Mouse (Mus musculus): ENCODE measurements around the gene Mepce. TPM values are rescaled to one million over a fixed set of nuclear protein-coding genes. Genes with fewer than 3 reads are reported as not detected.

Mepce gene
- polyA plus RNA-seq, 1 experiment from 2014 or later, result 13.7 TPM

DNA sequence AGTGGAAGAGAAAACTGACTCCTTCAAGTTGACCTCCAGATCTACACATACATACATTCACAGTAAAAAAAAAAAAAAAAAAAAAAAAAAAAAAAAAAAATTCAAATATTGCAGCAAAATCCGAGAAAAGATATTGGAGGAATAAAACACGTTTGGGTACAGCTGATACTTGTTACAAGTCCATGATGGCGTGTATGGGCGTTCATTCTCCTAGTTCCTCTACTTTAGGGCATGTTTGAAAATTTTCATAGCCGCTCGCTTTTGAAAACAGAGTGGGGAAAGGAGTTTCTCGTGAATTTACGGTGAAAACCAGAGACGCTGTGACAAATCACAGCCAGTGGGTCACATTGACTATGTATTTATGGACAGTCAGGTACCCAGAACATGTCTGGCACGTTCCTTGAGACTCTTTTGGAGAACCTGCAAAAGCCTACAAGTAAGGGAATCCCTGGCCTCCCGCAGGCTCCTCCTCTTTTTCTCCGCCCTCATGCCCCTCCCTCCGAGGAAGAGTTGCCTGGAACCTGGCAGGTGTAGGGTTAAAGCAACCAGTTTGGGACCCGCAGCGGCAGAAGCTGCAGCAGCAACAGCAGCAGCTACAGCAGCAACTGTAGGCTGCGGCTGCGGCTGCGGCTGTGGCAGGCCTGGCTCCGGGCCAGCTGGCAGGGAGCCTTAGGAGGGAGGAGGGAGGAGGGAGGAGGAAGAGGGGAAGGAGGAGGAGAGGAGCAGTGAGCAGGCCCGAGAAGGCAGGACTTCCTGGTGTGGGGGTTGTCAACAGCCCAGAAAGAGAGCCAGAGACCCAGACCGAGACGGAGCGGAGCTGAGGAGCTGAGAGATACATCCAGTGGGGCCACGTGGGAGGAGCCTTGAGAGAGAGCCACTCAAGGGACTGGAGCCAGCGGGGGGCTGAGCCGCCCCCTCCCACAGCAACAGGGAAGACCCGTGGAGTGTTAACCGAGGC lies 42.0 kb downstream of the Mepce start, which contains the start of gene Tsc22d4:
Tsc22d4 (plus strand) TSS at position 517 of the 958 bp plus-strand sequence.
- no peaks in the 10 kb centered on the region; the same call in 1 of the 2 replicates for H3K36me3 ChIP-seq (ENCODE audit: insufficient read depth, low read length)
- H3K9me3 ChIP-seq (ENCODE audit: low read length), result no peaks in the 10 kb centered on the region
- peak within 1 kb of the TSS; percentile 79 for H3K9ac ChIP-seq (replicated peaks; ENCODE audit: low read depth)
- peaks cover 3% of the 10 kb centered on the region; the same call in 1 of the 2 replicates for H3K4me1 ChIP-seq (ENCODE audit: insufficient read depth, low read depth, low read length)
- TF ChIP-seq CTCF (IDR thresholded peaks at IDR 0.05) (0 out of 2 replicates have a peak, but pooled peaks have one; percentile 21), EP300 (IDR thresholded peaks at IDR 0.05) (0 out of 2 replicates have a peak, but pooled peaks have one; percentile 59)
- whole genome bisulfite sequencing, result 2% methylated on average over 26 of the region's 28 CpGs
- peak; percentile 80 for ATAC-seq
- H3K4me2 ChIP-seq (replicated peaks; ENCODE audit: low read depth, low read length), result peak within 1 kb of the TSS; percentile 97
- peak within 1 kb of the TSS; percentile 74 for H3K4me3 ChIP-seq (ENCODE audit: low read depth, low read length)
- peak within 1 kb of the TSS; percentile 97 for H3K27ac ChIP-seq (ENCODE audit: low read length)
- no peaks in the 10 kb centered on the region for H3K27me3 ChIP-seq (replicated peaks; ENCODE audit: insufficient read depth, low read length)
- DNase-seq (ENCODE audit: low spot score), result peak; percentile 97

DNA sequence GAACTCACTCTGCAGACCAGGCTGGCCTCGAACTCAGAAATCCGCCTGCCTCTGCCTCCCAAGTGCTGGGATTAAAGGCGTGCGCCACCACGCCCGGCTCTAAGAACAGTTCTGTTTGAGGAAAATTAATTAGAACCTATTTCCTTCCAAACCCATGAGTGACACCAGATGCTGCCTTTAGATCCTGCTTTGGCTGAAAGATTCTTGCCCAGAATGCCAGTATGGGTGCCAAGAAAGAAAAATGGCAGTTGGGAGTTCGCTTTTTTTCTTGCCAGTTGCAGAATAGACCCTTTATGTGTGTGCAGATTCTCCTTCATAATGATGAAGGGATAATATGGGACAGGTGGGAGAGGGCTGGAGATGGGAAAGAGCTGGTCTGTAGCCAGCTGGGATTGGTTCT lies 43.3 kb downstream of the Mepce start:
- H3K27me3 ChIP-seq (replicated peaks; ENCODE audit: insufficient read depth, low read length), result no peaks in the 10 kb centered on the region
- no peak overlapping the region for H3K9ac ChIP-seq (replicated peaks; ENCODE audit: low read depth)
- no peaks in the 10 kb centered on the region; the same call in 1 of the 2 replicates for H3K36me3 ChIP-seq (ENCODE audit: insufficient read depth, low read length)
- H3K4me1 ChIP-seq (ENCODE audit: insufficient read depth, low read depth, low read length), result peaks cover 3% of the 10 kb centered on the region; the same call in 1 of the 2 replicates
- H3K27ac ChIP-seq (ENCODE audit: low read length), result no peak overlapping the region
- H3K9me3 ChIP-seq (ENCODE audit: low read length), result no peaks in the 10 kb centered on the region
- no peak for TF ChIP-seq CTCF (IDR thresholded peaks at IDR 0.05)
- TF ChIP-seq EP300 (IDR thresholded peaks at IDR 0.05), result no peak
- DNase-seq (ENCODE audit: low spot score), result no peak
- H3K4me3 ChIP-seq (ENCODE audit: low read depth, low read length), result no peak overlapping the region
- H3K4me2 ChIP-seq (replicated peaks; ENCODE audit: low read depth, low read length), result no peak overlapping the region
- ATAC-seq, result no peak
- 90% methylated on average over 6 of the region's 7 CpGs for WGBS

DNA sequence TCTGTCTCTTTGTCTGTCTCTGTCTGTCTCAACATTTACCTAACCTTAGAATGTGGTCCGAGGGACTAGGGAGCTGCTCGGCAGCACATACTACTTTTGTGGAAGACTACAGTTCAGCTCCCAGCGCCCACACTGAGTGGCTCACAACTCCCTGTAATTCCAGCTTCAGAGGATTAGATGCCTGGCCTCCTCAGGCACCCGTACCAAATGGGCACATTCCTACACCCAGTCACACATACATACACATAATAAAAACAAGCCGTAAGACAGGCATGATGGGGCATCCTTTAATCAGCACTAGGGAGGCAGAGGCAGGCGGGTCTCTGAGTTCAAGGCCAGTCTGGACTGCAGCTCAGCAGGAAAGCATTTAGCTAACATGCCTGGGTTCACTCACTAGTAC lies 44.6 kb downstream of the Mepce start:
- no peak overlapping the region for H3K4me3 ChIP-seq (ENCODE audit: low read depth, low read length)
- DNase-seq (ENCODE audit: low spot score), result no peak
- no peaks in the 10 kb centered on the region for H3K4me1 ChIP-seq (ENCODE audit: insufficient read depth, low read depth, low read length)
- H3K27ac ChIP-seq (ENCODE audit: low read length), result no peak overlapping the region
- WGBS, result 91% methylated on average over 6 of the region's 6 CpGs
- no peak for ATAC-seq
- no peaks in the 10 kb centered on the region for H3K9me3 ChIP-seq (ENCODE audit: low read length)
- H3K36me3 ChIP-seq (ENCODE audit: insufficient read depth, low read length), result no peaks in the 10 kb centered on the region; the same call in 1 of the 2 replicates
- H3K9ac ChIP-seq (replicated peaks; ENCODE audit: low read depth), result no peak overlapping the region
- no peaks in the 10 kb centered on the region for H3K27me3 ChIP-seq (replicated peaks; ENCODE audit: insufficient read depth, low read length)
- no peak overlapping the region for H3K4me2 ChIP-seq (replicated peaks; ENCODE audit: low read depth, low read length)
- TF ChIP-seq EP300 (IDR thresholded peaks at IDR 0.05) (no peak), CTCF (IDR thresholded peaks at IDR 0.05) (no peak)

DNA sequence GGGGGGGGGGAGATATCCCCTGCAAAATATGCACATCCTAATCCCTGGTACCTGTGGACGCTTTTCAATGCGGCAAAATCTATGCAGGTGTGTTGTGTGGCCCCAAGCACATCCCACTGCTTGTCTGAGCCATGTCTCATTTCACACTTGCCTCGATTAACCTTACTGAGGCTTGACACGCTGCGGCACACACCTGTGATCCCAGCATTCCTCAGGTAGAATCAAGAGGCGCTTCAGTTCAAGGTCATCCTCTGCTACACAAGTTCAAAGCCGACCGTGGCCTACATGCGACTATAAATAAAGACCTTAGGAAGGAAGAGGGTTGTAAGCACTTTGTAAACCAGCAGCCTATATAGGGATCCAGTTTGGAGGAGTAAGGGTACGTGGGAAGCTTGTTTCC lies 45.4 kb downstream of the Mepce start:
- 53% methylated on average over 10 of the region's 10 CpGs for WGBS
- Histone ChIP-seq H3K9me3 (ENCODE audit: low read length) (no peaks in the 10 kb centered on the region), H3K9ac (replicated peaks; ENCODE audit: low read depth) (no peak overlapping the region), H3K27ac (ENCODE audit: low read length) (no peak overlapping the region), H3K4me2 (replicated peaks; ENCODE audit: low read depth, low read length) (peak overlapping the region; percentile 94), H3K36me3 (ENCODE audit: insufficient read depth, low read length) (no peaks in the 10 kb centered on the region; the same call in 1 of the 2 replicates), H3K4me3 (ENCODE audit: low read depth, low read length) (peak overlapping the region; percentile 57; the same call in 1 of the 2 replicates), H3K27me3 (replicated peaks; ENCODE audit: insufficient read depth, low read length) (no peaks in the 10 kb centered on the region), H3K4me1 (ENCODE audit: insufficient read depth, low read depth, low read length) (no peaks in the 10 kb centered on the region)
- ATAC-seq (no peak), DNase-seq (ENCODE audit: low spot score) (no peak)
- TF ChIP-seq EP300 (IDR thresholded peaks at IDR 0.05) (no peak), CTCF (IDR thresholded peaks at IDR 0.05) (no peak)

DNA sequence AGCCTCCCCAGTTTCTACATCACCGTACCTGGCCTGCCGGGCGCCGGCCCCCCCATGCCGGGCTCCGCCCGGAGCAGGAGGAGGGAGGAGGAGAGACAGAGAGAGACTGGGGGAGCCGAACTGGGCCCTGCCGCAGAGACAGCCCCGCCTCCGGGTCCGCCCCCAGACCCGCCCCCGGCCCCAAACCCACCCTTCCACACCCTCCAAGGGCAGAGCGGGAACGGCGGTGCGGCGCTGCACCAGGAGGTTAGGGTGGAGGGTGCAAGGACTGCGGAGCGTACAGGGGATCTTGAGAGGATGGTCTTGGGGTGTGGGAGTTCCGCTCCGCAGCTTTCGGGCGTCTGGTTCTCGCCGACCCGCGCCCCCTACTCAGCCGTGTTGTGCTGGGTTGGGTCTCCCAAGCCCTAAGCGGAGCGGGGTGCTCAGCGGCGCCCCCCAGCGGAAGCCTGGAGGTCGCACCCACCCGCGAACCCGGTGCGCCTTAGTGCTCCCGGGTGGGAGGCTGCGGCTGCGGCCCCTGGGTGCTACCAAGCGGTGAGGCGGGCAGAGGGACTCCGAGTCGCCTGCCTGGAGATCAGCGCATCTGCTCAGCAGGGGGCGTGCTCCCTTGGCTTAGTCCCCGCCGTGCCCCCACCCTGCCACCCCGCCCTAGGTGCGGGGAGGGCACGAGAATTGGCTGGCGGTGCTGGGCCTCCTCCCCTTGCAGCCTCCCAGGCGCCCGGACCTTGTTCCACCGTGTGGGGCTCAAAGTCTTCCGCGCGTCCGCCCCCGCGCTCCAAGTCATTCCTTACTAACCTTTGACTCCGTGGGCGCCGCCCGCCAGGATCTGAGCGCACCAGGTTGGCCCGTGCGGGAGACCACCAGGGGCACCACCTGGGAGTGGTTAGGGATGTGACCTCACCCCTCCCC lies 46.2 kb downstream of the Mepce start, which contains the start of gene Nyap1:
Nyap1 (minus strand) TSS at position 585 of the 909 bp plus-strand sequence.
- no peaks in the 10 kb centered on the region for H3K36me3 ChIP-seq (ENCODE audit: insufficient read depth, low read length)
- peak within 1 kb of the TSS; percentile 57 for H3K4me3 ChIP-seq (ENCODE audit: low read depth, low read length)
- peak within 1 kb of the TSS; percentile 34 for H3K9ac ChIP-seq (replicated peaks; ENCODE audit: low read depth)
- under 1% methylated on average over 42 of the region's 71 CpGs for WGBS
- no peak within 1 kb of the TSS for H3K27ac ChIP-seq (ENCODE audit: low read length)
- H3K4me2 ChIP-seq (replicated peaks; ENCODE audit: low read depth, low read length), result peak within 1 kb of the TSS; percentile 94
- no peaks in the 10 kb centered on the region for H3K9me3 ChIP-seq (ENCODE audit: low read length)
- H3K27me3 ChIP-seq (replicated peaks; ENCODE audit: insufficient read depth, low read length), result no peaks in the 10 kb centered on the region
- peak; percentile 84 for DNase-seq (ENCODE audit: low spot score)
- peak; percentile 82 for ATAC-seq
- TF ChIP-seq EP300 (IDR thresholded peaks at IDR 0.05) (no peak), CTCF (IDR thresholded peaks at IDR 0.05) (peak; percentile 82)
- no peaks in the 10 kb centered on the region for H3K4me1 ChIP-seq (ENCODE audit: insufficient read depth, low read depth, low read length)

All from lung, postnatal 0 days (tissue).